Mouse (Mus musculus) MEL (cell line): ENCODE data around the gene Gmpr. TPM values are rescaled to one million over a fixed set of nuclear protein-coding genes. Genes with fewer than 3 reads are reported as not detected.

Experiments
- DNase-seq: peaks from one replicate; pipeline ENCODE4 v3.0.0; 2011; ENCODE audit warnings: low read depth, low spot score
- H3K27ac ChIP-seq: 2 replicates; pipeline ENCODE4 v1.5.1; 2012; ENCODE audit warnings: low read depth, mild to moderate bottlenecking, control low read depth, low read length, moderate library complexity; ENCODE audit not compliant: control insufficient read depth
- H3K27me3 ChIP-seq, 2 experiments: fragments of 150-350 bp in 1 of 2; sonication (generic) in 1 of 2; 2 replicates each; pipeline ENCODE4 v1.6.1; 2012; ENCODE audit warnings: low read length in 2 of 2, mild to moderate bottlenecking in 2 of 2, improper control_type of control experiment in 1 of 2, moderate library complexity in 1 of 2; ENCODE audit not compliant: insufficient read depth in 2 of 2, control insufficient read depth in 1 of 2
- H3K36me3 ChIP-seq, 2 experiments: 2 replicates each; pipeline ENCODE4 v1.6.1; 2012 to 2014; ENCODE audit warnings: low read length in 2 of 2, improper control_type of control experiment in 1 of 2, inconsistent platforms in 1 of 2, mild to moderate bottlenecking in 1 of 2; ENCODE audit not compliant: insufficient read depth in 2 of 2, control insufficient read depth in 1 of 2
- H3K4me1 ChIP-seq, 2 experiments: fragments of 150-350 bp in 1 of 2; sonication (generic) in 1 of 2; 2 replicates each; pipeline ENCODE4 v1.6.1; 2012; ENCODE audit warnings: low read length in 2 of 2, improper control_type of control experiment in 1 of 2, mild to moderate bottlenecking in 1 of 2; ENCODE audit not compliant: insufficient read depth in 2 of 2, control insufficient read depth in 1 of 2
- H3K4me3 ChIP-seq, 2 experiments: fragments of 150-350 bp in 1 of 2; sonication (generic) in 1 of 2; 2 replicates each; pipeline ENCODE4 v1.5.1; 2012; ENCODE audit warnings: low read depth in 2 of 2, low read length in 2 of 2, mild to moderate bottlenecking in 2 of 2, moderate library complexity in 2 of 2, control low read depth in 1 of 2, improper control_type of control experiment in 1 of 2; ENCODE audit not compliant: control insufficient read depth in 1 of 2, insufficient read depth in 1 of 2
- H3K79me2 ChIP-seq: 2 replicates; pipeline ENCODE4 v1.6.1; 2012; ENCODE audit warnings: mild to moderate bottlenecking, low read length, moderate library complexity; ENCODE audit not compliant: control insufficient read depth, poor library complexity, insufficient read depth
- H3K9ac ChIP-seq: 2 replicates; pipeline ENCODE4 v1.6.1; 2012; ENCODE audit warnings: low read depth, mild to moderate bottlenecking, control low read depth, low read length, moderate library complexity; ENCODE audit not compliant: control insufficient read depth, poor library complexity, severe bottlenecking
- H3K9me3 ChIP-seq: fragments of 150-350 bp; sonication (generic); replicated peaks from 2 replicates; pipeline ENCODE4 v1.6.1; 2012; ENCODE audit warnings: mild to moderate bottlenecking, low read length, improper control_type of control experiment, moderate library complexity; ENCODE audit not compliant: insufficient read depth
- ELF1 ChIP-seq: IDR thresholded peaks from 2 replicates; pipeline ENCODE4 v1.6.1; 2014; ENCODE audit warnings: low read depth, mild to moderate bottlenecking, inconsistent platforms, low read length, improper control_type of control experiment, moderate library complexity
- RCOR1 ChIP-seq: IDR thresholded peaks from 2 replicates; pipeline ENCODE4 v1.6.1; 2012; ENCODE audit warnings: low read depth, mild to moderate bottlenecking, inconsistent platforms, low read length, improper control_type of control experiment
- polyA plus RNA-seq, 2 experiments: library from polyadenylated mRNA; stranded (reverse) in 1 of 2; unstranded in 1 of 2; fragments of >175 nt in 1 of 2; fragments of >200 nt in 1 of 2; gene quantifications; 2 replicates each; pipeline versions ENCODE4 v1.2.1 to v1.2.4; 2012; ENCODE audit warnings: low replicate concordance in 2 of 2, low read depth in 1 of 2; ENCODE audit not compliant: insufficient read length in 2 of 2, insufficient read depth in 1 of 2, missing spikeins in 1 of 2
- total RNA-seq: library from RNA; depleted of rRNA; stranded (reverse); fragments of 300-350 nt; gene quantifications from 2 replicates; pipeline ENCODE4 v1.2.3, GENCODE M21; 2012; rRNA removed

Gmpr gene
- total and polyA plus RNA-seq, 3 experiments, result 64.2 to 130 TPM; not detected in 1

GRCm38 (mm10) chr13:45600443-45600842, 93.2 kb downstream of the Gmpr start:
- Histone ChIP-seq H3K4me1 (no peaks in the 10 kb centered on the region), H3K27me3 (no peaks in the 10 kb centered on the region; a peak in 1 of 4 replicates), H3K9ac (no peak overlapping the region), H3K27ac (no peak overlapping the region), H3K4me3 (no peak overlapping the region), H3K9me3 (no peaks in the 10 kb centered on the region), H3K36me3 (no peaks in the 10 kb centered on the region), H3K79me2 (no peaks in the 10 kb centered on the region)
- peak; percentile 61 for DNase-seq
- TF ChIP-seq ELF1, result no peak
- TF ChIP-seq RCOR1, result peak; percentile 87

Other genes with a start within 250 kb of the Gmpr start
- 1.4 and 1.8 TPM in 2 replicates for gene Mylip, start 117.7 kb upstream of the Gmpr start, total RNA-seq
- 1 to 10 TPM in 1 of 2 experiments, not detected in 1; 7.6 TPM for gene Mylip, start 117.7 kb upstream of the Gmpr start, polyA plus RNA-seq